Mouse (Mus musculus) lung, adult 2 months (tissue): Measurements from ENCODE around the gene Get4. TPM values are rescaled to one million over a fixed set of nuclear protein-coding genes. Genes with fewer than 3 reads are reported as not detected.

Experiments used
- DNase-seq: peaks from one replicate; pipeline ENCODE4 v3.0.0; 2022
- H3K4me1 ChIP-seq: fragments of 200-500 bp; 2 replicates; pipeline ENCODE4 v1.6.1; 2011; ENCODE audit warnings: low read length; ENCODE audit not compliant: control insufficient read depth, insufficient read depth
- H3K4me3 ChIP-seq: fragments of 200-500 bp; replicated peaks from 2 replicates; pipeline ENCODE3; 2011; ENCODE audit warnings: low read depth, mild to moderate bottlenecking, control low read depth, low read length; ENCODE audit errors: extremely low read depth
- CTCF ChIP-seq: fragments of 200-500 bp; IDR thresholded peaks from 2 replicates; pipeline ENCODE4 v1.5.1; 2011; ENCODE audit warnings: mild to moderate bottlenecking, low read length, control low read depth; ENCODE audit not compliant: insufficient read depth
- POLR2A ChIP-seq: fragments of 200-500 bp; IDR thresholded peaks from 2 replicates; pipeline ENCODE4 v1.6.1; 2011; ENCODE audit warnings: low read depth, mild to moderate bottlenecking, control low read depth, low read length, borderline replicate concordance; ENCODE audit errors: extremely low read depth
- WGBS: fragments of 180-500 bp; shearing (Covaris S2); methylation state at CpG from one replicate; pipeline ENCODE4 v1.1.7; 2018; 5-methylcytosine and 5-hydroxymethylcytosine counted together
- polyA plus RNA-seq: library from polyadenylated mRNA; depleted of rRNA; stranded (reverse); fragments of >200 nt; gene quantifications from 2 replicates; pipeline ENCODE4 v1.2.3, GENCODE M21; 2012

Gene Get4
- polyA plus RNA-seq, 1 experiment = 105 TPM

DNA sequence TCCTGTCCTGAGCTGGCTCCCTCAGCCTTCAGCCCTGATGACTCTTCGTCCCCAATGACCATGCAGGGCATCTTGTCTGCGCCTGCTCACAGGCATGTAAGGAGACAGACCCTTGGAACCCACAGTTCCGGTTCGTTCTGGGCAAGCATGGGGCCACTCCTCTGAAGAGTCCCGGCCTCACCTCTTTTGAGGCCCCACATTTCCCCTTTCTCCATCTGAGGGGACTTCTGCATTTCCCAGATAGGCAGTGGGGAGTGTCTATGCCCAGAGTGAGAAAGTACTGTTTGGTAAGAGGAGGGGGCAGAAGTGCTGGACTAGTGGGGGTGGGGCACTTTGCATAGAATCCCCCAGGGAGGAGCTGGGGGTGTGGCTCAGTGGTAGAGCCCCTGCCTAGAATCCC lies 35.0 kb downstream of the Get4 start:
- no peak for DNase-seq
- Histone ChIP-seq H3K4me1 (no peaks in the 10 kb centered on the region; the same call in 1 of the 2 replicates), H3K4me3 (no peak overlapping the region)
- TF ChIP-seq POLR2A (no peak), CTCF (no peak)
- WGBS = 67% methylated on average over 5 of the region's 5 CpGs

DNA sequence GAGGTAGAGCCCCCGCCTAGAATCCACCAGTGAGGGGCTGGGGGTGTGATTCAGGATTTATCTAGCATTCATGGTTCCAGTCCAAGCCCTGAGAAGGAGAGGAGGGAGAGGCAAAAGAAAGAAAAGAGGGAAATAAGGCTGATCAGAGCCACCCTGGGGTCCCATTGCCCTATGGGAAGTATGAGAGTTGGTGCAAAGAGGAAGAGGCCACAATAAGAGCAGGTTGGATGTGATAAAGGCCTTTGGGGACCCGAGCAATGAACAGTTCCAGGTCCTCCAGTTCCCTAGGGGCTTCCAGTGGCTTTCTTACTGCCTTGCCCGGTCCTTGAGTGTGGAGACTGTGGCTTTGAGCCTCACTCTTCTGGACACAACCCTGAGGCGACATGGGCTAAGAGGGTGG lies 35.7 kb downstream of the Get4 start:
- no peak for TF ChIP-seq CTCF
- TF ChIP-seq POLR2A = no peak

GRCm38 (mm10) chr5:139288591-139288990 lies 36.5 kb downstream of the Get4 start:
- TF ChIP-seq CTCF (no peak), POLR2A (no peak)
- Histone ChIP-seq H3K4me1 (no peaks in the 10 kb centered on the region; the same call in 1 of the 2 replicates), H3K4me3 (no peak overlapping the region)
- DNase-seq = no peak
- 78% methylated on average over 4 of the region's 4 CpGs for WGBS

More for the DNA sequence above, 35.7 kb downstream of the Get4 start:
- no peaks in the 10 kb centered on the region; the same call in 1 of the 2 replicates for H3K4me1 ChIP-seq
- no peak for DNase-seq
- no peak overlapping the region for H3K4me3 ChIP-seq
- WGBS = 83% methylated on average over 4 of the region's 4 CpGs

DNA sequence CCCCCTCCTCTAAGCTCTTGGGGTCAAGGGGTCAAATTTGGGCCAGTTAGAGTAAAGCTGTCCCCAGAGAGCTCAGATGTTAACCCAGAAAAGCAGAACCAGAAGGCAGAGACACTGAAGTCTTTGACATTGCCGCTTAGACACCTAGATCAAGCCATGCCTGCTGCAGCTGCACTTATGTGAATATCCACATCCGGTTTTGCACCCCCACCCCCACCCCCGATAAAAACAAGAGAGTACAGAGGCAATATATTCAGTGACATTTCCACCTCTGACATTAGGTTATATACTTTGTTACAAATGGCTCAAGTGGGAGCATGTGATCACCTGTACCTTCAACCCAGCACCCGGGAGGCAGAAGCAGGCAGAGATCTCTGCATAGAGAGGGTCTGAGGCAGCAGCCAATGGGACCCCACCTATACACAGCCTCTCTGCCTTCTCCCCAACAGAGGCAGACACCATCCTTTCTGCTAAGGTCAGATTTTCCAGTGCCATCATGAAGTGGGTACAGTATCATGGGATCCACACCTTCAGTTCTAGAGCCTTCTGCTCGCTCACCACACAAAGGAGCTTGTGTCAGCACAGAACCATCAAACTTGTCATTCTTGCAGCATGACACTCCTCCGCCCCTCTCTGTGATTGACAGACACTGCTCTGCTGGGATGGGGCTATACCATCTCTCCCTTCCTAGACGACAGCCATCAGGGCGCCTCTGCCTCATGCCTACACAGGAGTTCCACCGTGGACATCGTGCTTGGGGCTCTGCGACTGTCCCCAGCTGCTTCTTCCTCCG lies 38.5 kb downstream of the Get4 start:
- DNase-seq = no peak
- H3K4me3 ChIP-seq = no peak overlapping the region
- no peak for TF ChIP-seq CTCF
- no peaks in the 10 kb centered on the region; the same call in 1 of the 2 replicates for H3K4me1 ChIP-seq
- 79% methylated on average over 12 of the region's 12 CpGs for WGBS

- DNase-seq = no peak
- H3K4me3 ChIP-seq = no peak overlapping the region
- TF ChIP-seq POLR2A (no peak), CTCF (no peak)
- 68% methylated on average over 6 of the region's 6 CpGs for WGBS
- H3K4me1 ChIP-seq = no peaks in the 10 kb centered on the region
Observed at GRCm38 (mm10) chr5:139291811-139292560, 39.9 kb downstream of the Get4 start.

DNA sequence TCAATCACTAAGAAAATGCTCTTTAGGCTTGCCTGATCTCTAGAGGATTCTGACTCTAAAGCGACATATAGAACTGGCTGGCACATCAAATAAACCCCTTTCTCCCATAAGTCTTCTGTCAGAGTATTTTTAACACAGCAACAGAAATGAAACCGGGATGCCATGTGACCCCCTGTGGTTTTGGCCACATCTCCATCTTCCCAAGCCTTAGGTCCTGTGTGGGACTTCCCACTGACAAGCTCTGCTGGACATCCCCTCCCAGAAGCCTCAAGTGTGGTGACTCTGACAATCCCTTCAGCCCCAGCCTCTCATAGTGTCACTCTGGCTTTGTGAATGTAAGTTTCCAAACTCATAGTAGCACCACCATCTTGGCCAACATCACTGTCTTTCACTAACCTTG lies 42.0 kb downstream of the Get4 start:
- H3K4me3 ChIP-seq = no peak overlapping the region
- whole genome bisulfite sequencing = 67% methylated on average over 2 of the region's 2 CpGs
- TF ChIP-seq POLR2A = no peak
- no peak for TF ChIP-seq CTCF
- no peaks in the 10 kb centered on the region for H3K4me1 ChIP-seq
- DNase-seq = no peak

- DNase-seq = no peak
- H3K4me3 ChIP-seq = no peak overlapping the region
- 86% methylated on average over 10 of the region's 10 CpGs for WGBS
- TF ChIP-seq POLR2A = no peak
- TF ChIP-seq CTCF = no peak
- no peaks in the 10 kb centered on the region for H3K4me1 ChIP-seq
Observed at GRCm38 (mm10) chr5:139297092-139297491, 45.0 kb downstream of the Get4 start.

DNA sequence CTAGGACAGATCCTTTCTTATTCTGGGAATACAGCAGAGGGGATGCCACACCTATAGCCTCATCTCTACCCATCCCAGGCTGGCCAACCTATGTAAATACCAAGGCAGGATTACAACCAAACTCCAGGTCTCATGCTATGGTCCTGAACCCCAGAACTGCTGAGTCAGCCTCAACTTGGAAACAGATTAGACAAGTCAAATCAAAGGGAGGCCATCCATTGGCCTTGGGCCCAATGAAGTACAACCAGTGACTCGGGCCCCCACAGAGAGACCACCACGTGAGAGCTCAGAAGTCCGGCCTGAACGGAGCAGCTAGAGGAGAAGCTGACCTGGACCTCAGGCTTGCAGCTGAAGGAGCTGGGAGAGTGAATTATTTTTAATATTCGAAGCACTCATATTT lies 45.6 kb downstream of the Get4 start:
- no peaks in the 10 kb centered on the region for H3K4me1 ChIP-seq
- no peak overlapping the region for H3K4me3 ChIP-seq
- no peak for DNase-seq
- 78% methylated on average over 5 of the region's 5 CpGs for WGBS
- TF ChIP-seq POLR2A (no peak), CTCF (no peak)

DNA sequence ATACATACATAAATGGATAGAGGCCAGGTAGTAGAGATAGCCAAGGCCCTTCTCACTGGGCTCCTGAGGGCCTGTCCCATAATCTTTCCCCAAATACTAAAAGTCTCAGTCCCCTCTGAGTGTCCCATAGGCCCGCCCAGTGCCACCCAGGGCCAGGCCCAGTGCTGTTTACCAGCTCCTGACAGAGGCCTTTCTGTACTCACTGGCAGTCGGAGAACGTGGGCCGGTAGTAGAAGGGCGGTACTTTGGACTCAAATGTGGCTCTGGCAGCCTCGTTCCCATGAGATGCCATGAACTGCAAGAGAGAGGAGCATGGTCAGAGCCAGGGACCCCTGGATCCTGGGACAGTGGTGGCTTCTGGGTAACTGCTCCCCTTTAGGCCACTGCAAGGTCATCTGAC lies 50.0 kb downstream of the Get4 start:
- WGBS = 82% methylated on average over 6 of the region's 6 CpGs
- Histone ChIP-seq H3K4me1 (no peaks in the 10 kb centered on the region), H3K4me3 (no peak overlapping the region)
- no peak for TF ChIP-seq CTCF
- TF ChIP-seq POLR2A = no peak
- no peak for DNase-seq
